Mouse (Mus musculus) left cerebral cortex, adult 11 months (tissue): ENCODE results near the gene Ptrh1.

Experiments
- DNase-seq: peaks from one replicate; pipeline ENCODE4 v3.0.0; 2022; ENCODE audit warnings: low spot score

Gene Ptrh1

DNA sequence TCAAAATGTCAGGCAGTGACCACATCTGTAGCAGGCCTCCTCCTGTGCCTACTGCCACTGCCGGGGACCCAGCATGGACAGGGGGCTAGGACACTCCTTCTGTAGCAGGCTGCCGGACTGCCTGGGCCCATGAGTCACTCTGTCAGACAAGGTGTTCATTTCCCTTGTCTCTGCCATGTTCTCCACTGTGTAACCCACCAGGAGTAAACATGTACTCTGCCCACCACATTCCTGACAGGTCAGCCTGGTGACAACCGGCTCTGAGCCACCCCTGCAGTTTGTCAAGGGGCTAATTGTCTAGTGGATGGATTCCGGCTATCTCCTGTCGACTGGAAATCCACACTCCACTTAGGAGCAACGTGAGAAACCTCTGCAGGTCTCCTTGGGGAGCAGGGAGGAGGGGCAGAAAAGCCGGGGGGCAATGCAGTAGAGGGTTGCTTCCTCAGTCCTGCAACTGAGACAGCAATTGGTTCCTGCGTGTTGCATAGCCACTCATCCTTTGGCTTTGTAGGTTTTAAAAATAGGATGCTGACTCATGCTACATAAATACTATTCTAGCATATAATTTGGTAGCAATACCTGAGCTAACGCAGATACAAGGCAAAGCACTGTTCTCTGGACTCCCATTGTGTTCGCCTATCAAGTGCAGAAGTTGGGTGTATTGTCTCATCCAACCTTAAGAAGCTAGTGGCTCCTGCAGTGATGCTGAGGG, 22.8 kb downstream of the Ptrh1 start:
- DNase-seq: no peak

DNA sequence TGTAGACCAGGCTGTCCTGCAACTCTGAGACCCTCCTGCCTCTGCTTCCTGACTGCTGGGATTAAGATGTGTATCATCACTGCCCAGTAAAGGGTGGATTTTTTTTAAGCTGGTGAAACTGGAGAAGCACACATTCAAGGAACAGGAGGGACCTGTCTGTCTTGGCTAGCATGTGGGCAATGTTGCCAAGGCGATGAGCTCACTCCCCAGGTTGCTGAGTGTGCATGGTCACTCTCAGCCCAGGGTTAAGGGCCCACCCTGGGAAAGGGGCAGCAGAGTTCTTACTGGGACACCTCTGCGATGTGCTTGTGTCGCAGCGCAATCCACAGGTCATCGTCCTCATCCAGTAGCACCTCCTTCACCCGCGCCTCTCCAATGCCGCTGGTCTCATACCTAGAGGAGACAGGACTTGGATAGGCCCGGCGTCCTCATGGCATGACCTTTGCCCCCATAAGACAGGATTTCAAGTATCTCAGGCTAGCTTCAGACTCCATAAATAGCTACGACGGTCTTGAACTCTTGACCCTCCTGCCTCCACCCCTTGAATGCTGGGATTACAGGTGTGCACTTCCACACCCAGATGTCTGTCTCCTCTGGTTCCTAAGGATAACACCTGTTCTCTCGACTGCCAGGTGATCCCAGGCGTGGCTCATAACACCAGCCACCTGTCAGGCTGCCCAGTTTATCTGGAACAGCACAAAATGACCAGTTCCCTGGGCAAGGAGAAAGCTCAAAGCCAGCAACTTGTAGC, 33.4 kb downstream of the Ptrh1 start:
- DNase-seq: no peak

DNA sequence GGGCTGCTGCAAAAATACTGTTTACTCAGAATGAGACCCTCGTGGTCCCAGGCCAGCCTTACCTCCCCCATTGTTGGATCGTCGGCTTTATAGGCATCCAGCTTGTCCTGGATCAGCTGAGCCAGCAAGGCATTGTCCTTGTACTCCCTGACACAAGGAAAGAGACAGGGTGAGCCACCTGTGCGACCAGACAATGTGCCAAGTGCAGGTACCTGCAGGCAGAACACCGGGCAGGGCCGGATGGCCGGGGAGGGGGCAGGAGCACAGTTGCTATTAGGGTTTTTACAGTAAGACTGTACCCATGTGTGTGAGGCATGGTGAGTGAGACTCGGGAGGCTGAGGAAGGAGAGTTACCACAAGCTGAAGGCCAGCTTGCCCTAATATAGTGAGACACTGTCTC, 36.4 kb downstream of the Ptrh1 start:
- no peak for DNase-seq

DNA sequence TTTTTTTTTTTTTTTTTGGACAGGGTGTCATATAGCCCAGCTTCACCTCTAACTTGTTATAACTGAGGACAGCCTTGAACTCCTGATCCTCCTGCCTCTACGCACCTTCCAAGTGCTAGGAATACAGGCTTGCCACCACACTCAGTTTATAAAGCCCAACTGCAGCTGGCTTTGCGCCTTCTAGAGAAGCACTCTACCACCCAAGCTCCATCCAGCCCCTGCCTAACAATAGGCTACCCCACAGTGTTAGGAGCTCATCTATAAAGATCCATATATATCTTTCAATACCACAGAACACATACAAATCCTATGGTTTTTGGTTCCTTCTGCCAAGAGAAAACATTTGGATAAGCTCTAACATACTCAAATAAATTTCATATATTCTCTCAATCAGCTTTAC, 40.9 kb downstream of the Ptrh1 start:
- DNase-seq: no peak

DNA sequence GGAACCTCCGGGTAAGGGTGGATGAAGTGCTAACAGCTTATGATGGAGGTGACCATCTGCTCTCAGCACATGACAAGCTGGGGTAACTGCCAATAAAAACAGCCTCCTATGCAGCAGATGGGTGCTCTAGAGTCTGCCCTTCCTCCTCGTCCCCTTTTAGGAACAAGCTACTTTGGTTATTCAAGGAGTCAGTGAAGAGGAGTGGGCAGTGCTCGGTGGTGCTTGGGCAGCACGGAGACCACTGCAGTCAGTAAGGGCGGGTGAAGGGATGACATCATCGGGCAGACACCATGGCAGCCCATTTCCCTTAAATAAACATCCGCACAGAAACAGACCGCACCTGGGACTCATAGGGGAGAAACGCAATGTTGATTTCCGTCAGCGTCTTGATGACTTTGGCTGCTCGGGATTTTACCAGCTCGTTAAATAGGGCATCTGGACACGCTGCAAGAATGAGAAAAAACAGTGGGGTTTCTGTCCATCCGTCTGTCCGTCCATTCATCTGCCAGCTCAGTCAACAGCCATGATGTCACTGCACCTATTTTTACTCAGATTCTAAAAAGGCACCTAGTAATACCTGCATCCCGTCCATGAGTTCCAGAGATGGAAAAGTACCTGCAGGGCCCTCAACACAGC, 41.5 kb downstream of the Ptrh1 start:
- DNase-seq: peak; percentile 70

DNA sequence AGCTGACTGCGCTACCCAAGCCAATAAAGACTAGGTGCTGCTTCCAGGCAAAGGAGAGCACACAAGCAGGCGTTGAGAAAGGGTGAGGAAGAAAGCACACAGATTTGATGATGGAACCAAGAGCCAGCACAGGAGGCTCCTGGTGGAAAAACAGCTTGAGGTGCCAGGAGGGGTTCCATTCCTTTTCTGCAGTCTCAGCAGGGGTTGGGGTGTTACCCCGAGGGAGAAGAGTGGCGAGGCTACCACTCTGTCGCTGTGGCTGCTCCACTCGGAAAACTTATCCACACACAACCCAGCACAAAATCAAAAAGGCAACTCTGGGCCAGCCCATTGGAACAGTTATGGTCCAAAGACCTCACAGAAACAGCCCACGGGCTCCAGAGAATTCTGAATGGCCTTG, 42.0 kb downstream of the Ptrh1 start:
- DNase-seq: no peak

DNA sequence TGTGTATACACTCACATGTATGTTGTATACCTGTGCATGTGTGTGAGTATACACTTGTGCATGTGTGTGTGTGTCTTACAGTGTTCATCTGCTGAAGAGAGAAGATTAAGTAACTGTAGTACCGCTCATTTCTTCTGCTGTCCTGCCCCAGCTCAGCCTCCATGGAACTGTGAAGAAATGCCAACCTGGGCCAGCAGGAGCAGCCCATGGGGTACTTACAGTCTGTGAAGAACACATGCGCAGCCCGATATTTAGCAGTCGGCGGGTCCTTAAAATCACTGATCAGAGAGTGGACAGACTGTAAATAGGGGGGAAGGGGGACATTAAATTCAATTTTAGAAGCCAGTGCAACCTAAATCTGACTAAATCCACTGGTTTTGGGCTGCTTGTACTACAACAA, 42.6 kb downstream of the Ptrh1 start:
- DNase-seq: no peak

DNA sequence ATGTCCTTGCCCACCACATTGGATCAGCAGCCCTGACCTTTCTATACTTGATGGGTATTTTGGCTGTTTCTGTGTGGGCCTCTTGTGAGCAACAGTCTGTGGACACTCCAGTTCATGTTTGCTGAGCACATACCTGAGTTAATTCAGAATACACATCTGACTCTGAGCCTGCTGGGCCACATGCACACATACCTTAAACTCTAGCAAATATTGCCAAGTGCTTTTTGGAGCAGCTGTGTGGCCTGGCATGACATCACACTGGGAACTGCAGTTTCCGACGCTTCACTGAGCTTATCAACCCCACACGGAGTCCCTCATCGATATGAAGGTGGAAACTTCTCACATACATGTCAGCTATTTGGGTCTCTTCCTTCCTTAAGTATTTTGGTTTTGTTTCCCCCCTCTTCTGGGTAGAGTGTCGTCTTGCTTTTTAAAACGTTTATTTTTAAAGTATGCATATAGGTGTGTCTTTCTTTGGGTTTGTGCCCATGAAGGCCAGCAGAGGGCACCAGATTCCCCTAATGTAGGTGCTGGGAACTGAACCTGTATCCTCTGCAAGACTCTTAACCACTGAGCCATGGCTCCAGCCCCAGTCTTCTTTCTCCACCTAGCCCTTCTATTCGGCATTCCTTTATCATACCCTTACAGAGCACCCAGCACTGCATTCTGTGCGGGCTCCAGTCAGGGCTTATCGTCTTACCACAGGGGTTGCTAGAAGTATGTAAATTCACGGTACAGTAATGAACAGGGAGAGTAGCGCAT, 45.6 kb downstream of the Ptrh1 start:
- DNase-seq: no peak

DNA sequence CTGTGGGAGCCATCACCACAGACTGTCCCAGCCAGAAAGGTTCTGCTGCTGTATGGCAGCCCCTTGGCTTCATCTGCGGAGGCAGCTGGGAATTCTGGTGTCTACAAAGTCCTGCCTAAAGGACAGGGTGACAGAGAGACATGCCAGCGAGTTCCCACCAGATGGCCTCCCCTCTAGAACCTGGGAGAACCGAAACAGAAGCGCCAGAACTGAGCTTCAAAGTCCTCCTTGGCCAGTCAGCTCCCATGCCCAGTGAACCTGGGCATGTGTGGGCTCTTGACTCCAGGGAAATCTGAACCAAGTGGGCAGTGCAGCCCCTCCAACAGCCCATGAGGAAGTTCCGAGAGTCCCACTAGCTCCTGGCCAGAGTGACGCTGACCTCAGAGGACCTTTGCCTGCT, 47.1 kb downstream of the Ptrh1 start:
- no peak for DNase-seq

DNA sequence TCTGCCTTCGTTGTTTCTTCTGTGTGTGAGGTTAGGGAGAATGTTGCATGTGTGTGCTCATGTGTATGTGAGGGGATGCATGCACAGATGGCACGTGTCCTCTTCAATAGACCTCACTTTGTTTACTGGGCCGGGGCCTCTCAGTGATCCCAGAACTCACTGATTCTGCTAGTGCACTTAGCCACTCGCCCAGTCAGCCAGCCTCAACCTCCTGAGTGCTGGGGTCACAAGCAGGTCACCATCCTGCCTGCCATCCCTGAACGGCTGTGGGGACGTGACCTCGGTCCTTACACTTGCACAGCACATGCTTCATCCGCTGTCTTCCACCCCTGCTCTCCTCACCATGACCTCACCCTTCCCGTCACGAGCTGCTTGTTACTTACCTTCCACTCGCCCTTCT, 47.6 kb downstream of the Ptrh1 start:
- no peak for DNase-seq

DNA sequence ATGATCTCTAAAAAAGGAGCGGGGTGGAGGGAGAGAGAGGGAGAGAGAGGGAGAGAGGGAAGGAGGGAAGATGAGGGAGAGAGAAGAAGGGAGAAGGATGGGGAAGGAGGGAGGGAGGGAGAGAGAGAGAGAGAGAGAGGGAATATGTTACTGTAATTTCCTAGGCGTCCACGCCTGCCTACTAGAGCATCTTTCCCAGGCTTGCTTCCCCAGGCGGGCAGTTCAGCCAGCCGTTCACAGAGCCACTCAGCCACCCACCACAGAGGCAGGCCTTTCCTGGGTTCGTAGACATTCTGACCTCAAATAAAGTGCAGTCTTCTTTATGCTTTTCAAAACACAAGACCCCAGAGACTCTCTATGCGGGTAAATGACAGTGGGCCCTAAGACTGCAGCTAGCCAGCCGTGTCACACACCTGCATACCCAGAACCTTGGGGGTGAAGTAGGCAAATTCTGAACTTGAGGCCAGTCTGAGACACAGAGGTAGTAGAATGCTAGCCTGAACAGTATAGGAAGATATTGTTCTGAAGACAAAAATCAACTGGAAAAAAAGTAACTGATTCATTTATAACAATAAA, 48.1 kb downstream of the Ptrh1 start:
- DNase-seq: no peak

DNA sequence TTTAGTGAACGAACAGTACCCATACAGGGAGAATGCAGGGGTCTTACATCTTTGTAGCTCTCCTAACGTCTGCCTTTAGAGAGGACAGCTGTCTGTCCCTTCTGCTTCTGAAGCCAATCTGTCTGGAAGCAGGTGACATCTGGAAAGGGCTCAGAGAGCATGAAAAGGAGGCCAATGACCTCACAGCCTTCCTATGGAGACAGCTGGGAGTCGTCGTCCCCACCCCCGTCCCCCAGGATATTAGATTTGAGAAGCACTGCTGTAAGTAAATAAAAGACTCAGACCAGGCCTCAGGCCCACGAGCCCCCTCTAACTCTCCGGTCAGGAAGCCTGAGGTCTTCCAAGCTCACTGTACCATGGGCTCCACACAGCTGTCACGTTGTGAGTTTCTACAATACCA, 48.6 kb downstream of the Ptrh1 start:
- no peak for DNase-seq

DNA sequence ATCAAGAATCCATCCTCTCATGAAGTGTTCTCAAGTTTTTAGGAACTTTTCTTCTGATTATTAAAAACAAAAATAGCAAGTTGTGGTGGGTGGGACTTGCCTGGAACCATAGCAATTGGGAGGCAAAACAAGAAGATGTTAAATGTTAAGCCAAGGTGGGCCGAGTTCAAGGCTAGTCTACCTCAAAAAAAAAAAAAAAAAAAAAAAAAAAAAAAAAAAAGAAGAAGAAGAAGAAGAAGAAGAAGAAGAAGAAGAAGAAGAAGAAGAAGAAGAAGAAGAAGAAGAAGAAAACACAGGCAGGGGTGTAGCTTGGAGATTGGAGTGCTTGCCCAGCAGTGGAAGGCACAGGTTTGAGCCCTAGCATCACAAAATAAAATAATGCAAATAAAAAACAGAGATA, 49.2 kb downstream of the Ptrh1 start:
- no peak for DNase-seq

DNA sequence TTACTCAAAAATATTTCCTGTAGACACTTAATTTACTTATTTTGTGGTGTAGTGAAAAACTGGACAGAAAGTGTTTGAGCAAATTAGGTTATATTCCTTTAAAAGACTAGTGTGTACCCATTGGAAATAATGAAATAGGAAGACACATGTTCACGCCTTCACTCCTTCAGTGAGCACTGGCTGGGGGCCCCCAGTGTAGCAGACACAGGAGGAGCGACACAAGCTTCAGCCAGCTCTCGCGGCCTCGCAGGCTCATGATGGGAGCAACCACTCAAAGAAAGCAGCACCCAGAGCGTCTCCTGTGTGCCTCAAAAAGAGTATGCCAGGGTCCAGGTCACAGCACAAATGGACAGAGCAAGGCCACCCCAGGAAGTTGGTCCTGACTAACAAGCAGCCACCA, 50.2 kb downstream of the Ptrh1 start:
- no peak for DNase-seq
